Mouse (Mus musculus) monocyte, adult 5-6 weeks (primary cell): Measurements from ENCODE around the gene Golim4. TPM values are rescaled to one million over a fixed set of nuclear protein-coding genes. Genes with fewer than 3 reads are reported as not detected.
"Not testable (repeated sequence)": the region's sequence is repeated elsewhere in the genome, so short reads cannot be mapped to it uniquely, and the experiment has no call there.

Source experiments
- ATAC-seq: fragments of 153-309, 156-312 bp; replicated peaks from 2 replicates; pipeline ENCODE4 v1.8.0; 2017; ENCODE audit warnings: mild to moderate bottlenecking; ENCODE audit not compliant: low TSS enrichment, insufficient number of reproducible peaks, severe bottlenecking, poor library complexity, low FRiP score
- total RNA-seq: library from RNA; stranded (forward); fragments of 200-1000, 200-491, 200-594 nt; gene quantifications from 3 replicates; pipeline ENCODE4 v1.2.3, GENCODE M21; 2017

Golim4 gene
- 20.9 to 27.7 TPM (median 24.2 TPM) in 3 replicates for total RNA-seq

DNA sequence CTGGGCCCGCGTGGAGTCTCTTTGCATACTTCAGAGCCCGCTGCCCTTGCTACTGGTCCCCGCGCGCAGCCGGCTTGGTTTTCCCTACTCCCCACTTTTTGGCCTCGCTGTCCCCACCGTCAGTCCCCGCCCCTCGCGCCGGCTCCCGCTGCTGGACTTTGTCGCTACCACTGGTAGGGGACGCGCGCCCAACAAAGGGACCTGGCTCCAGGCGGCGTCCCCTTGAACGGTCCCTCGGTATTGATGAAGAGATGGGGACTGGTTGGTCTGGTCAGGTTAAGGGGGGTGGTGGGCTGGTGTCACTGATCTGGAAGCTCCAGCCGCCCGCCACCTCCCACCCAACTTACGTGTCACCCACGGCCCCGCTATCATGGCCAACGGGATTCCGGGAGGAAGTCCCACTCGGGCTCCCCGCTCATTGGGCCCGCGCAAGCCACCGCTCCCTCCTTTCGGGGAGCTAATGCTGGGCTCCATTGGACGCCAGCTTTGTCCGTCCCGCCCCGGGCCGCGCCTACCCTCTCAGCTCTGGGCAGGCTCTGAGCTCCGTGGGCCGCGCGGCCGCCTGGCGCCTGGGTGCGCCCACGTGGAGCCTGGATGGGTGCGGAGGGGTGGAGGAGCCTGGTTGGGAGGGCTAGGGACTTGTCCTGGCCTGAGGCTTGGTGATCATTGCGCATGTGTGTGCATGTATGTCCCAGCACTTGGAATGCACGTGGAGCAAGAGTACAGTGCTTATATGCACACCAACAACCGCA, at the start of gene Golim4:
Golim4 (minus strand) TSS at position 399 of the 752 bp plus-strand sequence.
- ATAC-seq: peak; percentile 97

DNA sequence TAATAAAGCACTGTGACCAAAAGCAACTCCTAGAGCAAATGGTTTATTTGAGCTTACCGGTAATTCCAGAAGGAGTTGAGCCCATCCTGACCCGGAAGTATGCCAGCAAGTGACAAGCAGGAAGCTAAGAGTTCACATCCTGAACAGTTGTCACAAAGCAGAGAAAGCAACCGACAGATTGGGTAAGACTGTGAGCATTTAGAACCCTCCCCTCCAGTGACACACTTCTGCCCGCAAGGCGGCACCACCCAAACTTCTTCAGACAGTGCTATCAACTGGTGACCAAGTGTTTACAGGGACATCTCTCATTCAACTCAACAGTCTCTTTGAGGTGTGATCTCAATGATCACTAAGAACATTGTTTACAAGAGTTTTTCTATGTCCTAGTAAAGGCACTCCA, 48.9 kb upstream of the Golim4 start:
- peak; percentile 50 for ATAC-seq

DNA sequence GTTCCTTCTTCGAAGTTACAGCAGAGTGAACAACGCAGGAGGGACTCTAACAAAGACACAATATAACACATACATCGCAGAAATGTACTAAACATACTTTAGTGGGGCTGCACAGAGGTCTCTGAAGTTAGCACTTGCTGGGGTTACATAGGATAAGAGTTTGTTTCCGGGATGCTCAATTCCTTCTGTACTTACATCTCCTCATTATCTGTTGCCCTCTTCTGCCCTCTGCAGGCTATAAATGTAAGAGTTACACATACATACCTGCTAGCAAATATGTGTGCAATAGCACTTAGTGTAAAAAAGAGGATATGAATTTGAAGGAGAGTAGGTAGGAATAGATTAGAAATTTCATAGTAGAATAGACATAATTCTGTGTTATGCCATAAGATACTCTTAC, 44.4 kb upstream of the Golim4 start:
- ATAC-seq: no peak

DNA sequence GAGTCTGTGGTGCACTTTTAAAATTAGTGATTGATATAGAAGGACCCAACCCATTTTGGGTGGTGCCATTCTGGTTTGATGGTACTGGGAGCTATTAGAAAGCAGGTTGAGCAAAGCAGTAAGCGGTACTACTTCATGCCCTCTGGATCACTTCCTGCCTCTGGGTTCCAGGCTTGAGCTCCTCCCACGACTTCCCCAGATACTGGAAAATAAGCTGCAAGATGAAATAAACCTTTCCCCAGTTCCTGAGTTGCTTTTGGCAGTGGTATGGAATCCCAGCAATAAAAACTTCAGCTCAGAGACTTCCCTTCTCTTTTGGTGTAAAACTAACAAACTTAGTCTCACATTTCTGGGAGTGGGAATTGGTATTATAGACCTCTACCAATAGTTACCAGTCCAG, 43.7 kb upstream of the Golim4 start:
- ATAC-seq: no peak

DNA sequence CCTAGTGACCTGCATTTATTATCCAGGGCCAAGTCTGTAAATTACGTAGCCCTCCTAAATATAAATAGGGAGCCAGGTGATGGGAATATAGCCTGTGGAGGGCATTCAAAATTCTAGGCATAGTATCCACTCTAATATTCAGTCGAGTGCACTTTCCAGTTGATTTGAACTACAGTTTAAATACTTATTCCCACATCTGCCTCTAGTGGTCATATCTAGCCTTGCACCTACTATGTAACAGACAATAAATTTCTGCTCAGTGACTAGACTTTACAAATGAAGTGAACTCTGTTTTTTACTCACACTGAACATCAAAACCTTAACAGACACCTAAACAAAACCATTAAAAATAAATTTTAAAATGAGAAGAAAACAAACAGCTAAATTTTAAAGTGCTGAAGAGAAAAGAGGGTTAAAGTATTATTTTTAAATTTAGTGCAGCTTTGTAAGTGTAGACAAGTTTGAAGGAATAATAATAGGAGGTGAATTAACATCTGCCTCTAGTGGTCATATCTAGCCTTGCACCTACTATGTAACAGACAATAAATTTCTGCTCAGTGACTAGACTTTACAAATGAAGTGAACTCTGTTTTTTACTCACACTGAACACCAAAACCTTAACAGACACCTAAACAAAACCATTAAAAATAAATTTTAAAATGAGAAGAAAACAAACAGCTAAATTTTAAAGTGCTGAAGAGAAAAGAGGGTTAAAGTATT, 24.4 kb upstream of the Golim4 start:
- not testable (repeated sequence) for ATAC-seq

DNA sequence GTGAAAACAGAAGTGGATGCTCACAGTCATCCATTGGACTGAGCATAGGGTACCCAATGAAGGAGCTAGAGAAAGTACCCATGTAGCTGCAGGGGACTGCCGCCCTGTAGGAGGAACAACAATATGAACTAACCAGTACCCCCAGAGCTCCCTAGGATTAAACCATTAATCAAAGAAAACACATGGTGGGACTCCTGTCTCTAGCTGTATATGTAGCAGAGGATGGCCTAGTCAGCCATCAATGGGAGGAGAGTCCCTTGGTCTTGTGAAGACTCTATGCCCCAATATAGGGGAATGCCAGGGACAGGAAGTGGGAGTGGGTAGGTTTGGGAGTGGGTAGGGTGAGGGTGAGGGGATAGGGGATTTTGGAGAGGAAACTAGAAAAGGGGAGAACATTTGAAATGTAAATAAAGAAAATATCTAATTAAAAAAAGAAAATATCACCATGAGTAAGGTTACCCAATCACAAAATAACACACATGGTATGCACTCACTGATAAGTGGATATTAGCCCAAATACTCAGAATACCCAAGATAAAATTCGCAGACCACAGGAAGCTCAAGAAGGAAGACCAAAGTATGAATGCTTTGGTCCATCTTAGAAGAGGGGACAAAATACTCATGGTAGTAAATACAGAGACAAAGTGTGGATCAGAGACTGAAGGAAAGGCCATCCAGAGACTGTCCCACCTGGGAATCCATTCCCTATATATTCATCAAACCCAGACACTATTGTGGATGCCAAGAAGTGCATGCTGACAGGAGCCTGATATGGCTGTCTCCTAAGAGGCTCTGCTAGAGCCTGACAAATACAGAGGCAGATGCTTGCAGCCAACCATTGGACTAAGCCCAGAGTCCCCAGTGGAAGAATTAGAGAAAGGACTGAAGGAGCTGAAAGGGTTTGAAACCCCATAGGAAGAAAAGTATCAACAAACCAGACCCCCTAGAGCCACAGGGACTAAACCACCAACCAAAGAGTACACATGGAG, 6.3 kb upstream of the Golim4 start:
- not testable (repeated sequence) for ATAC-seq

DNA sequence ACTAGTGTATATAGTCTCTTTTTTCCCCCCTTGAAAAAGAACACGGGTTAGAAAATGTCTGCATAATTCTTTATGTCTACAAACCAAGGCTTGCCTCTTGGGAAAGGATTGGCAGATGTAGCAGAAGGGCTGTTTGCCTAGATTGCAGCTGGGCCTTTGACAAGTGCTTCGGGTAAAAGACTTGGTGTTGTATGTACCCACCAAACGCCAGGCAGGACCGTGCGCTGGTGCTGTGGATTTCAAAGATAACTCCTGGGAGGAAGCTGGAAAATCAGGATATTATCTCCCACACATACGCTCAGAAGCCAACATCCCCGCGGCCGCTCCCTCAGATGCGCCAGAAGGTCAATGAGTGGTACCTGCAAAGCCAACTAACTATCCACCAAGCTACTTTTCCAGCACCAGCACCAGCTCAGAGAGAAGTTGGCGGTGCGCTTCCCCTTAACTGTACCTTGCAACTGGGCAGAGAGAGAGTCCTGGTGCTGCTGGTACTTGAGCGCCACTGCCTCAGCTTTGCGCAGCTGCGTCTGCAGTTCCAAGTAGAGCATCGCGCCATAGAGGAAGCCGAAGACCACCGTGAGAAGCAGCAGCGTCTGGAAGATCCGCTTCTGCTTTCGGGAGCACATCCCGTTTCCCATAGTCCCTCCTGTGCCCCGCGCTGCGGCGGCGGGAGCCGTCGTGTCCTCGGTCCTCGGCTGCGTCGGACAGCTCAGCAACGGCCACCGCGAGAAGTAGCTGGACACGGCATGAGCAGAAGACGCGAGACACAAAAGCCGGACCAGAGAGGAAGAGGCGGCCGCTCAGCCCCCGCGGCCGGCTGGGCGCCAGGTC, 873 bp downstream of the Golim4 start:
- ATAC-seq: peak; percentile 34

DNA sequence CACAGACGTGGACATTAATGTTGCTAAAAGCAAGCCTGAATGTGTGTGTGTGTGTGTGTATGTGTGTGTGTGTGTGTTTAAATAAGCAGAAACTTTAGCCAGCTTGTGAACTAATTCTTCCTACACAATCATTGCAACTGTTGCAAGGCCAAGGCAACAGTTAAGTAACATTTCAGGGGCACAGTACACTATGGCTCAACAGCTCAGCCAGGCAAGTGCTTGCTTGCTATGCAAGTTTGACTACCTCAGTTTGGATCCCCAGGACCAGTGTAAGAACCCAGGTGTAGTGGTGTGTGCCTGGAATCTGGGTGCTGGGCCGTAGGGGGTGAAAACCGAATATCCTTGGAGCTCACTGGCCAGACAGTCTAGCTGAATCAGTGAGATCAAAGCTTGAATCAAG, 2.6 kb downstream of the Golim4 start:
- no peak for ATAC-seq

DNA sequence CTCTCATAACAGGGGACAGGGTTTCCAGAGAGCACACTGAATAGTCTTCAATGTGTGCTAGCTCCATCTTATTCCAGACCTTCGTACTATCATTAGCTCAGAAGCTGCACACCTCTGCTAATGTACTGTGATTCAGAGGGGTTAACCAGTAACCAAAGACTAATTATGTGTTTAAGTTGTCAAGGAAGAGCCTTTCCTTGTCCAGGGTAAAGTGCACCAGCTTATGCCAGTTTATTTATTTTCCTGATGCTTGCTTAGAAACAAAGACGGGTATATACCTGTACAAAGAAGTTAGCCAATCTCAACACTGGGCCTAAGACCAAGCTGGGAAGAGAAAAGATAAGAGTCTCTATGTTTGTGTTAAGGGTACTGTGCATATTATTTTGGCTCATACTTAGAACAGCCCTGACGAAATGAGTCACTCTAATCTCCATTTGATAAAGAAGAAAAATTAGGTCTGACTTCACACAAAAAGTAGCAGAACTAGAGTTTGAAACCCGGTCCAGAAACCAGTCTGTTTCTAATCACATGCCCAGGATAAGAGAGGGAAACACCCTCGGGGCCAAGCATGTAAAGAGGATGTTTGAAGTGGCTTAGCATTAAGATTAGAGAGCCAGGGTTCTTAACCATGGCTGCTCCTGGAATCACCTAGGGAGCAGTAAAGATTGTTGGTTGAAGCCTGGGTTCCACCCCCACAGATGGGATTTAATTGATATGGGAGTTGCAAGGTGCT, 4.3 kb downstream of the Golim4 start:
- ATAC-seq: no peak

DNA sequence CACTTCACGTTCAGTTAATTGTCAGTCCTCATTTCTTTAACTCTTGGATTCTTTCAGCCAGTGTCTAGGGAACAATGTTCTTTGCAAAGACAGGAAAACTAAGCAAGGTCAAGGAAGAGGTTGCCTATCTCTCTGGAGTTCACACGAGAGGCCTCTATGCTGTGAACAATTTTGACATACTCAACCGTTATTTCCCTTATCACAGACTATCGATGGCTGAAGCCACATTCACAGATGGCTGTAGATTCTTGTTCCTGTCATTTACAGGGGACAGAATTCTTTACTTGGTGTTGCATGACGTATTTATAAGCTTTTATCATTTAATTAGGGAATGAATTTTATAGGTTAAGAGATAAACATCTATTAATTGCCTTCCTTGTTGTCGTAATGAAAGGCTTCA, 5.9 kb downstream of the Golim4 start:
- no peak for ATAC-seq

DNA sequence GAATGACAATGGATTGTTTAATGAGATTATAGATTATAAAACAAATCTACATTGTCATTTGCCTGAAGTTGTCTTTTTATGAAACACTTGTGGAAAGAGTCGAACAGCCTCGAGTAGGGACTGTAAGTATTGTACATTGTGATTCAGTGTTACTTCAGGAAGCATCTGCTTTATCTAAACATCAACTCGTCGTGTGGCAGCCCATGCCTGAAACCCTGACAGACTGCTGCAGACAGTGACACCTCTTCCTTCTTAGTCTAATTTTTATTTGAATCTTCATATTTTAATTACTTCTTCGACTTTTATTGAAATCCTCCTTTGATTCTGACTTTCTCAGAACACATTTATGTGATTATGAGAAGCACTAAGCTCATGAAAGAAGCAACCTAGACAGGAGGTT, 7.4 kb downstream of the Golim4 start:
- ATAC-seq: no peak

DNA sequence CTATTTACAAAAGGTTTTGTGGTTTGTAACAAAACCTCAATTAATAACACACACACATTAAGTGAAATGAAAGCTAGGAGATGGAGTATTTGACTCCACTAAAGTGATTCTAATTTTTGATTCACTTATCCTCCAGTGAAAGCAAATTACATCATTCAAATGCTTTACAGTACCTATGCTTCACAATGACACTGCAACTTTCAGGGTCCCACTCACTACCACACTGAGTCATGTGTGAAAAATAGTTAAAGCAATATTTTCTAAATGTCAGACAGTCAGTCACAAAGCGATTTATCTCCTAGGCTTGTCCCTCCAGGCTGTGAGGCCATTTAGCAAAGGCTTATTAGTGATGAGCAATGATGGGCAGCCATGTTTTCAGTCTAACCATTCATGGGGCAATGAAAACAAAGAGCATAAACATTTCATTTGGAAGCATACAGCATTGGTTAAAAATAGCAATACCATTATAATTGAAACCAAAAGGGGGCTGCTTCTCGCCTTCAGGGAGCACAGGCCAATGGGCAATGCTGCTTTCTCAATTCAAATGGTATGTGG, 8.1 kb downstream of the Golim4 start:
- no peak for ATAC-seq

DNA sequence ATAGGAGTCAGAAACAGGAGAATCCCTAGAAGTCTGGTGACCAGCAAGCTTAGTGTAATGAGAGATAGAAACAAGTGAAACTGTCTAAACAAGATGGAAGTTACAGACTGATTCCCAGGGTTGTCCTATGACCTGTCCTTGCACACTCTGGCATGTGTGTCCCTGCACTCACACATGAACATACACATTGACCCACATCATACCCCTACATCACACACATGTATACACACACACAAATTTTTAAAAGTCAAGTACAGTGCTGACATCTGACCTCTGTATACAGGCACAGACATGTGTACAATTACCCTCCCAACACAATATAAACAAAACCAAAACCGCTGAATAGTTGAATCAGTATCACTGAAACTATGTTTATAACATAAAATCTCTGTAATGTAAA, 8.7 kb downstream of the Golim4 start:
- no peak for ATAC-seq

DNA sequence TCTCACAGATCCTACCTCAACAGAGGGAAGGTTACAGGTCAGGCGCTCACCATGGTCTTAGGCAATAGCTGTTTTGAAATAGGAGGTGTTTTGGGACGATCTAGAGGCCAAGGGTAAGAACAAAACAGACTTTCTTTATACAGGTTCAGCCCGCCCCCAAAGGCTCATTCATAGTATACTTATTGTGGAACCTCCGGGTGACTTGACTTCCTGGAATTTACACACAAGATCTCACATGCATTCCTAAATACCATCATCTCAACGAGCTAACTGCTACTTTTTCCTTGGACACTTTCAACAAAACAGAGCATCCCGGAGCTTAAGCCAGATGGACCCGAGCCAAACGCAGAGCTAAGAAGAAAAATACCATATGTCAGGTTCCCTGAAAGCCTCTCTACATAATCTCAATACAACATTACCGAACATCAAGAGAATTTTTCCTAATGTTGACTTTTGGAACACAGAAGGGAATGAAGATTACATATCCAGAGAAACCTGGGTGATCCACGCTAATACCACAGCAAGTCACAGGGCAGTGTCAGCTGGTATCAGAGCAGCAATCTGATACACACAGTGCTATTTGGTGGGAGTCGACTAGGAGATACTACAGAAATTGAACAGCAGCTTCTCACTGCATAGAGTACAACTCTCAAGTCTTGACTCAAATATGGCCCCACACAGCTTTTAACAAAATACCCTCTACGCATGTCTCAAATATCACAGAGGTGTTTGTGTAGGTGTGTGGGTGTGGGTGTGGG, 14.3 kb downstream of the Golim4 start:
- ATAC-seq: no peak

DNA sequence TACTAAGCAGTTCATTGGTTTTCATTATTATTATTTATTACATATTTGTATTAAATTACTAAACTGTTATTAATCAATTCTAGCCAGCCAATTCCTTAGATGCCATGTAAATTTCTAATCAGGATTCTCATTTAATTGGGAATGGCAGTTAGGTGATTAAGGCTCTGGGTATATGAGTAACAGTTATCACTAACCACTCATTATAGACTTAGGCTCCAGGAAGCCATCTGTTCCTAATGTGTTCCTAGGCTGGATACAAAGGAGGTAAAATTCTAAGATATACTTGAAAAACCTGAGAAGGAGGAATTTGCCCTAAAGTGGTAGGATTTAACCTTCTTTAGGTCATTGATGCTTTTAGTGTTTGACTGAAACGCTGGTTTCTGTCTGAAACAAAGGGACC, 14.9 kb downstream of the Golim4 start:
- no peak for ATAC-seq

DNA sequence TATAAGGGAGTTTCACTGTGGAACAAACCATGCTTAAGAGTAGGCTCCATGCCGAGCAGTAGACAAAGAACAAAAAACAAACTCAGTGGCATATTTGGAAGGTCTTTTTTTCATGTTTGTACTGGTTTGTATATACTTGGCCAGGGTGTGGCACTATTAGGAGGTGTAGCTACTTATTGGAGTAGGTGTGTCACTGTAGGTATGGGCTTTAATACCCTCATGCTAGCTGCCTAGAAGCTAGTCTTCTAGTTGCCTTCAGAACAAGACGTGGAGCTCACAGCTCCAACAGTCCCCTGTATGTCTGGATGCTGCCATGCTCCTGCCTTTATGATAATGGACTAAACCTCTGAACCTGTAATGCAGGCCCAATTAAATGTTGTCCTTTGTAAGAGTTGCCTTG, 20.6 kb downstream of the Golim4 start:
- ATAC-seq: no peak
